Mouse (Mus musculus) kidney, adult 11 months (tissue): Measurements from ENCODE around the gene Gpr31b.
"Not testable (repeated sequence)": the region's sequence is repeated elsewhere in the genome, so short reads cannot be mapped to it uniquely, and the experiment has no call there.

Experiments
- DNase-seq: peaks from one replicate; pipeline ENCODE4 v3.0.0; 2022

The Gpr31b gene

DNA sequence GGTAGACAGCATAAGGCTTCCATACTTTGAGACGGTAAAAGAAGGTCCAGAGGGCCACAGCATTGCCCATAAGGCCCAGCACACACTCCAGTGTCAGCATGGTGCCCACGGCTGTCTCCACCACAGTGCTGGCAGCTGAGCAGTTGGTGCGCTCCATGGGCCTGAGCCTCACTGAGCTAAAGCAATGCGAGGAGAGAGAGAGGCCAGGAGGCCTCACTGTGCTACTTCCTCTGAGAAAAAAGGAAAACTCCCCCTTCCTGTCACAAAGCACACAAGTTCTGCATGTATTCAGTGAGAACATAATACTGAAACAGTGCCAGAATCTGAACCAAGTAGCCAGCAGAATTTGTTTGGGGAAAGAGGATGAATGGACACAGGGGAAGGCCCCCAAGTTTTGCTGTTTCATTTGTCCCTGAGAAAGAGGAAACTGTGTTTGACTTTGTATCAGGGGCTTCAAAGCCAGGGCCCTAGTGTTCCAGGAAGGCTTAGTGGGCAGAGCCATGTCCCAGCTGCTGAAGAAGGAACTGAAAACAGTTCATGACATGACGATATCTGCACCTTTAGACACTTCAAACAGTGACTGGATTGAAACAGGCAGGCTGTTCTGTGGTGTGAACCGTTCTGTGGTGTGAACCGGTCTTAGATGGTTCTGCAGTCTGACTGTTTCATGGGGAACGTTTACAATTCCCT lies at the start of gene Gpr31b:
TSS of gene Gpr31b (minus strand) at position 173 of the 690 bp plus-strand sequence.
- DNase-seq: not testable (repeated sequence)

DNA sequence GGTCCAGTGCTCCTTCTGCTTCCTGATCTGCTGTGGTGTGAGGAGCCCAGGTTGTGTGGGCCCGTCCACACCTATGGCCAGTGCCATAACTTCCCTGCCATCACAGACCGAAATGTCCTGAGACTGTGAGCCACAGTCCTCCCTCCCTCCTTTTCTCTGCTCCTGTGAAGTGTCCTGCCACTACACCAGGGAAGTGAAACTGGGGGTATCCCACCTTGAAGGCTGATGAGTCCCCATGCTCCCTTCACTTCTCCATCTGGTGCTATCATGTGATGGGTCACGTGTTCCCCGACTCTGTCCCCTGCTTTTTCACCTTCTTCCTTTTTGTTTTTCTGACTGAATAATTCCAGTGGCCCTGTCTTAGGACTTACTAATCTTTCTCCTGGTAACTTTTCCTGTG lies 40.9 kb upstream of the Gpr31b start:
- DNase-seq: not testable (repeated sequence)

- DNase-seq: not testable (repeated sequence)
Observed at GRCm38 (mm10) chr17:13092100-13092764, 40.1 kb upstream of the Gpr31b start.

- not testable (repeated sequence) for DNase-seq
Observed at GRCm38 (mm10) chr17:13091510-13091909, 39.4 kb upstream of the Gpr31b start.

DNA sequence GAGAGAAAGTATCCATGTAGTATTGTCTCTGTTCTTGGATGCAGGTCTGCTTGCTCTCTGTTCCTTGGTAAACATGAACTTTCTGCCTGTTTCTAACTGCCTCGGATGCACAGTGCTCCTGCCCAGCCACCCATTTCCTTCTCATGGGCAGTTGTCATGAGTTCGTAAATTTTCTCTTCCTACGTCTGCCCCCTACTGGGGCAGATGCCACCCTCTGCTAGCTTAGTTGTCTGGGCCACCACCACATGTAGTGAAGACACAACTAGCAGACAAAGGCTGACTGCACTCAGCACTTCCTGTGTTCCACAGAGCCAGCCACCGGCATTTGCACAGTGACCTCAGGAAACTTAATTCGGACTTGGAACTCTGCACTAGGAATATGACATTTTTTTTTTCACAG lies 17.1 kb upstream of the Gpr31b start:
- not testable (repeated sequence) for DNase-seq

GRCm38 (mm10) chr17:13067864-13068385 lies 15.8 kb upstream of the Gpr31b start:
- DNase-seq: not testable (repeated sequence)

- not testable (repeated sequence) for DNase-seq
Observed at GRCm38 (mm10) chr17:13062882-13063281, 10.8 kb upstream of the Gpr31b start.

DNA sequence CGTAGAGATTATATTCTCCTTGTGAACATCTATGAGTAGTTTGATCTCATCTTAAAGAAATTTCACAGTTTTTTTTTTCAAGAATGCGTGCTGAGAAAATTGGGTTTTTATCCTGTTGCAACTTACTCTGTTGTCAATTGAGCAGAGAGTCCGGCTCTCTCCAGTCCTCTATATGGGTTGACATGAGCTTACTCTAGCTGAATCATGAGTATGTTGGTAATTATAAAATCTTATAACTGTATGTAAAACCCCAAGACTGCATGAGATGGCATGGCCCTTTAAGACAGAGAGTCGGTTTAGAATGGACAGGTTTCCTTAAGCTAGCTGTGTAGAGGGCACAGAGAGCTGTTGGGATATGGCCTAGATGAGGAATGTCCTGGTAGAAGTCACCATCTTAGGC lies 8.7 kb upstream of the Gpr31b start, which contains the start of gene Tcp10b:
TSS of gene Tcp10b (plus strand) at position 301 of the 400 bp plus-strand sequence.
- DNase-seq: not testable (repeated sequence)

DNA sequence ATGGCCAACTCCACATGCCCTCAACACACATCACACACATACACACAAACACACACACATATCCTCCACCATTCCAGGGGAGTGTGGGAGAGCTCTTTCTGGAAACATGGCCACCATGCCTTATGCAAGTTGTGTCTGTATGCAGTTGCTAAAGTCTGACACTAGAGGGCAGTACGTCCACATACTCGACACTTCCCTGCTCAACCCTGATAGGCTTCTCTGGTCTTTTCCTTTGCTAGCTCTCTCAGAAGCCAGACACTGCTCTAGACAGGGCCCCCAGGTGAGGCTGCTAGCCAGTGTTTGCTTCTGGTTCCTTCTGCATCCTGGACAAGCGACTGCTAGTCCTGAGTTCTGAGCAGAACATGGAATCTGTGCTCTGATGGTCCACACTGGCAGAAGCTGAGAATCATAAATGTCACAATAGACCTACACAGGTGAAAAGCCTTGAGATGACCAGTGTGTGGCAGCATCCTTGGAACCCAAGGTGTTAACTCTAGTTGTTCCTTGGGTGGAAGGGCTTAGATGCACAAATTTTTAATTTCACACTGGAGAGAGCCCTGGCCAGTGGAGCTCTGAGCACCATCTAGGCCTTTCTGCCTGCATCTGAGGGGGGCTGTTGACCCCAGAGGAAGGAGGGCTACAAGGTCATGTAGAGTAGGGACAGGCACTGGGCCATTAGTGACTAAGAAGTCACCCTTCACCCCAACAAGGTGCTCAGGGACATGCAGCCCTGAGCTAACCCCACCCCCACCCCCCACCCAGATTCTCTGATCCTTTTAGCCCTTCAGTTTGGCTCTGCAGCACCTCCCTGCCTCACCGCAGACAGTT lies 8.0 kb downstream of the Gpr31b start:
- DNase-seq: peak; percentile 39

DNA sequence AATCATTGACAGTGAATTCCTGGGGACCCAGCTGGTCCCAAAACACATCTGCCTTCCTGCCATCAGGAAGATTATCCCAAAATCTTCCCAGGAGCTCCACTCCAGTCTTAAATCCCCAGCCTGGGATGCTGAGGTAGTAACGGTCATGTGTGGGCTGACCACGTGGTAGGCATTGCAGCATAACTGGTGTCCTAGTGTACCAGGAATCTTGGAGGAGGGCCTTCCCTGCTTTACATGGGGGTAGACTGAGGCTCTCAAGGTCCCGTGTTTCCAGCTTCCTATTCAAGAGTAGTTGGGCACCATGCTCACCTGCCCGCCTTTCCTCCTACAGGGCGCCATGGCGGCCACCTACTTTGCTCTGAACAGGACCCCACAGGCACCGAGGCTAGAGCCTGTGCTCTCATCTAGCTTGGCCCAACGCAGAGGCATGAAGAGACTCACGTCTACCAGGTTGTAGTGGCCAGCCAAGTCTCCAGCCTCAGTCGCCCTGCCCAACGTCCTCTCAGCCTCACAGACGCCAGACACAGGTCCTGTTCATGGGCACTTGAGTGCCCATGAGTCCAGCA lies 15.4 kb downstream of the Gpr31b start:
- DNase-seq: not testable (repeated sequence)

- peak; percentile 79 for DNase-seq
Observed at GRCm38 (mm10) chr17:13013316-13013715, 38.8 kb downstream of the Gpr31b start.

DNA sequence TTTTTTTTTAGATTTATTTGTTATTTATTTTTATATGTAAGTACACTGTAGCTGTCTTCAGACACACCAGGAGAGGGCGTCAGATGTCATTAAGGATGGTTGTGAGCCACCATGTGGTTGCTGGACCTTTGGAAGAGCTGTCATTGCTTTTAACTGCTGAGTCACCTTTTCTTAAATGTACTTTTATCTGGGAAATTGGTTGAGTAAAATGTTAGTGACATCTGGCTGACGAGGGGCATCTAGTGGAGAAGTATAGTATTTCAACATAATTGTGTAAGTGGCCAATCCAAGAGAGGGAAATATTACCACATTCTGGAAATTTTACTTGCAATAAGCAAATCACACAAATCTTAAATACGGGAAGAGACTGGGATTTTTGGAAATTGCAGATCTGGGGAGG lies 42.2 kb downstream of the Gpr31b start:
- no peak for DNase-seq

- DNase-seq: peak; percentile 74
Observed at GRCm38 (mm10) chr17:13008528-13008927, 43.6 kb downstream of the Gpr31b start.

GRCm38 (mm10) chr17:13007730-13008425 lies 44.2 kb downstream of the Gpr31b start:
- DNase-seq: peak; percentile 98

DNA sequence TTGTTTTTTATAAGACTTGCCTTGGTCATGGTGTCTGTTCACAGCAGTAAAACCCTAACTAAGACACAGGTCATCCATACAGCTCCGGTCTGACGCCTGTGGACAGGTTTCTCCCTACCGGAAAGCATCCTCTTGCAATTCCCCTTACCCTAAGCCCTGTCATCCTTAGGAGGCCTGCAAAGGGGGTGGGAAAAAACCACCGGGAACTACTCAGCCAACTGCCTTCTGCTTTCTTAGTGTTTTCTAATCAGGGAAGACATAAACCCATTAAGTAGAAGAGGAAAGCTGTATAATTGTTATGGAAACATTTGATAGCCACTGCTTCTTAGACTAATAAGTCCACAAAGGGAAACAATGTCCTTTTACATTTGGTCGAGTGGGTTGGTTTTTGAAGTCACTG lies 45.1 kb downstream of the Gpr31b start:
- DNase-seq: no peak

- not testable (repeated sequence) for DNase-seq
Observed at GRCm38 (mm10) chr17:13006546-13006945, 45.5 kb downstream of the Gpr31b start, which contains the start of gene Sod2. TSS of gene Sod2 (plus strand) at chr17:13006846.

DNA sequence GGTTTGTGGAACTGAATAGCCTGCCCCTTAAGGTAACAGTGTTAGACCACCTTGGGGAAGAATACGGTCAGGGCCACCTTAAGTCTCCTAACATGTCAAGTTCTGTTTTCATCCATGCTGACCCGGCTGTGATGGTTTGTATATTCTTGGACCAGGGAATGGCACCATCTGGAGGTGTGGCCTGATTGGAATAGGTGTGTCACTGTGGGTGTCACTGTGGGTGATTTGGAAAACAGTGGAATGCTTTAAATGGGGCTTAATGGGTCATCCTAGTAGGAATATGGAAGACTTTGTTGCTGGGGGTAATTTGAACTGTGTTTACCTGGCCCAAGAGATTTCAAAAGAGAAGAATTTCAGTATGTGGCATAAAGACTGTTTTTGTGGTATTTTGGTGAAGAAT lies 47.7 kb downstream of the Gpr31b start:
- DNase-seq: not testable (repeated sequence)

DNA sequence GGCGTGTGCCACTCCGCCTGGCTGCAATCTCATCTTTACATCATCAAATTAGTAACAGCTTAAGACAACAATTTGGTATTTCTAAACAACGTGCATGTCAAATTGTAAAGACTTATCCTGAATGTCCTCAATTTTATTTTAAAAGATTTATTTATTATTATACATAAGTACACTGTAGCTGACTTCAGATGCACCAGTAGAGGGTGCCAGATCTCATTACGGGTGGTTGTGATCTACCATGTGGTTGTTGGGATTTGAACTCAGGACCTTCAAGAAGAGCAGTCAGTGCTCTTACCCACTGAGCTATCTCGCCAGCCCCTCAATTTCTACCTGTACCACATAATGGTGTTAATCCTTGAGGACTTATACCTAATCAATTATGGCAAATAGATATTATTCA lies 49.9 kb downstream of the Gpr31b start:
- DNase-seq: not testable (repeated sequence)
